Mouse (Mus musculus): ENCODE measurements around the gene Fam210b.

- no peak for TF ChIP-seq GATA1 (IDR thresholded peaks at IDR 0.05; ENCODE audit: borderline replicate concordance, low read length)
- TF ChIP-seq POLR2AphosphoS5 (IDR thresholded peaks at IDR 0.05; ENCODE audit: insufficient replicate concordance, low read depth, low read length): no peak
- TF ChIP-seq CTCF (IDR thresholded peaks at IDR 0.05; ENCODE audit: low read depth, low read length): no peak
- no peak for TF ChIP-seq TAL1 (conservative IDR thresholded peaks at IDR 0.05; ENCODE audit: low read depth, low read length)
Measured at GRCm38 (mm10) chr2:172328248-172328647, 17.1 kb upstream of the Fam210b start.
